Mouse (Mus musculus) lung, adult 18-20 months (tissue): ENCODE data around the gene Atp8a2.

Experiments
- DNase-seq, 2 experiments: peaks; one replicate each; pipeline ENCODE4 v3.0.0; 2022; ENCODE audit warnings: mixed read lengths in 2 of 2

Atp8a2 gene

GRCm38 (mm10) chr14:59590614-59591013 is 606.4 kb downstream of the Atp8a2 start:
- DNase-seq, result peak in 1 of 2 experiments; percentile 12
